ENCODE assay signal across 7 mouse cellular contexts in the genomic region with DNA sequence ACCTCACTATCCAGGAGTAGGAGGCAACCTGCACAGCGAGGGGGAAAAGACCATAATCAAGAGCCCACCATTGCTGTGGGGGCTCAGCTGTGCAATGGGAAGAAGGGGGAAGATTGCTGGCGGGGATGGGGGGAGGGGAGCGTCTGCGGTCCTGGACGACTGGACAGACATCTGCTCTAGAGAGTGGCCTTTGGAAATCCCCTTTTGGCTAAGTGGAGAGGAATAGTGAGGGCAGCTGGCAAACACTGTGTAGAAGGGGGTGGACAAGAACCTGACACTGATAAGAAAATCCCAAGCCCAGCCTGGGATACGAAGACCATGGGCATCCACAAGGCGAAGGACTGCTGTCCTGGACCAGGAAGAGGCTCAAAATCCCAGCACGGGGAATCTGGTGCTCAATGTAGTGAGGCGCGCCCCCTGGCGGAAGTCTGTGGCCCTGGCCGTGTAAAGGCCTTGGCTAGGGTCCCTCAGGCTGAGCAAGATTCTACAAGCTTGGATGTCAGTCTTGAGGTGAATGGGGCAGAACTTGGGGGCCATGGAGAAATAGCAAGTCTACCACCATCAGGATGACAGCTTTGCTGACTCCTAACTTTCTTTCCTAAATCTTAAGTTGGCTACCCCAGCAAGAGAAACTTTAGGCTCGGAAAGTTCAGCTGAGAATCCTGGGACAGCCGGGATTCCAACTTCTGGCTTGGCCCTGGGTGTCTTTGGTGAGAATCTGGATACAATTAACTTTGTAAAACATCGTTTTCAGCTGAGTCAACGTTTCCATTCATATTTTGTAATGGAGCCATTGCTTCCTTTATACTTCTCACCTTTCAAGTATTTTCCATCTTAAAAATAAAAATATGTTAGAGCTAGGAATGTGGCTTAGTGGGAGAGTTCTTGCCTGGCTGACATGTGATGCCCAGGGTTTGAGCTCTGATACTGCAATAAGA. TPM values are rescaled to one million over a fixed set of nuclear protein-coding genes. Genes with fewer than 3 reads are reported as not detected.
DNase-seq lines count a peak whose midpoint lies in the region; ATAC-seq lines count a peak whose summit lies in the region.

No protein-coding gene starts in this region.

- peak; percentile 69; the same call in 1 of the 2 replicates for ATAC-seq in limb, embryonic 12.5 days (ENCODE audit: insufficient number of reproducible peaks, insufficient read depth, low FRiP score, low TSS enrichment, low read depth)
- ATAC-seq in midbrain, embryonic 16.5 days: peak; percentile 81

- no peak overlapping the region for H3K4me3 ChIP-seq in limb, embryonic 12.5 days (replicated peaks)
- no peak overlapping the region for H3K4me3 ChIP-seq in midbrain, embryonic 16.5 days (ENCODE audit: low read depth, low read length)

- no peaks in the 10 kb centered on the region for H3K27me3 ChIP-seq in limb, embryonic 12.5 days
- no peaks in the 10 kb centered on the region for H3K27me3 ChIP-seq in midbrain, embryonic 16.5 days (ENCODE audit: control insufficient read depth, insufficient read depth, low read depth, low read length)

- peaks cover 24% of the 10 kb centered on the region for H3K4me1 ChIP-seq in limb, embryonic 12.5 days (replicated peaks)
- no peaks in the 10 kb centered on the region for H3K4me1 ChIP-seq in midbrain, embryonic 16.5 days (ENCODE audit: control insufficient read depth, insufficient read depth, low read length)

- H3K9me3 ChIP-seq in limb, embryonic 12.5 days: no peaks in the 10 kb centered on the region
- H3K9me3 ChIP-seq in midbrain, embryonic 16.5 days (replicated peaks; ENCODE audit: control insufficient read depth, low read length, poor library complexity, severe bottlenecking): no peaks in the 10 kb centered on the region

- H3K9ac ChIP-seq in limb, embryonic 12.5 days (replicated peaks): no peak overlapping the region
- no peak overlapping the region for H3K9ac ChIP-seq in midbrain, embryonic 16.5 days (ENCODE audit: low read depth, low read length)

- WGBS in limb, embryonic 12.5 days: 38% methylated on average over 16 of the region's 16 CpGs
- 38% methylated on average over 16 of the region's 16 CpGs for WGBS in midbrain, embryonic 16.5 days

- DNase-seq in adrenal gland, adult 8-10 months: peak; percentile 61
- peak; percentile 82 for DNase-seq in embryo, embryonic 9.5 days (ENCODE audit: extremely low spot score)
- peak; percentile 83 to 92 for DNase-seq in heart, adult 18-20 months
- DNase-seq in kidney, adult 8-10 months: peak; percentile 56 to 82
- DNase-seq in spleen, postnatal 10 days (ENCODE audit: low spot score in 2 of 2): peak; percentile 62 to 83

- no peak overlapping the region for H3K27ac ChIP-seq in limb, embryonic 12.5 days
- no peak overlapping the region for H3K27ac ChIP-seq in midbrain, embryonic 16.5 days (ENCODE audit: low read length)

- no peak overlapping the region for H3K4me2 ChIP-seq in limb, embryonic 12.5 days
- H3K4me2 ChIP-seq in midbrain, embryonic 16.5 days (ENCODE audit: low read length): no peak overlapping the region

- H3K36me3 ChIP-seq in limb, embryonic 12.5 days: no peaks in the 10 kb centered on the region
- no peaks in the 10 kb centered on the region for H3K36me3 ChIP-seq in midbrain, embryonic 16.5 days (ENCODE audit: control insufficient read depth, insufficient read depth, low read length)

RNA-seq across cellular contexts. Expression of a gene that starts 5.5 kb away (rescaled TPM):
- not detected for total RNA-seq in adrenal gland, adult 8-10 months (2022)
- total RNA-seq in heart, adult 18-20 months (2021): not detected
- not detected in 2 replicates for polyA plus RNA-seq in limb, embryonic 12.5 days (2016; fragmentation: Nextera tagmentation; extraction: Ambion mirVana)
- 0.21 TPM in 1 of 2 replicates, not detected in the other for polyA plus RNA-seq in midbrain, embryonic 16.5 days (2015; fragmentation: Nextera tagmentation; extraction: Ambion mirVana)

RNA-seq across cellular contexts. Expression of a gene that starts 6.8 kb away (rescaled TPM):
- 1 to 10 TPM in 1 of 4 experiments, not detected in 3; 4.6 TPM for total RNA-seq in adrenal gland, adult 8-10 months (2022)
- total RNA-seq in heart, adult 18-20 months (2021): not detected
- not detected in 2 replicates for polyA plus RNA-seq in limb, embryonic 12.5 days (2016; fragmentation: Nextera tagmentation; extraction: Ambion mirVana)
- polyA plus RNA-seq in midbrain, embryonic 16.5 days (2015; fragmentation: Nextera tagmentation; extraction: Ambion mirVana): 0.51 TPM in 1 of 2 replicates, not detected in the other

RNA-seq across cellular contexts. Expression of a gene that starts 6.8 kb away (rescaled TPM):
- not detected for total RNA-seq in adrenal gland, adult 8-10 months (2022)
- not detected for total RNA-seq in heart, adult 18-20 months (2021)
- polyA plus RNA-seq in limb, embryonic 12.5 days (2016; fragmentation: Nextera tagmentation; extraction: Ambion mirVana): 0.11 and 0.18 TPM in 2 replicates
- polyA plus RNA-seq in midbrain, embryonic 16.5 days (2015; fragmentation: Nextera tagmentation; extraction: Ambion mirVana): 0.14 TPM in 1 of 2 replicates, not detected in the other

RNA-seq across cellular contexts. Expression of a gene that starts 12.3 kb away (rescaled TPM):
- 10 to 100 TPM; 71.0 to 93.1 (median 71.7) TPM for total RNA-seq in adrenal gland, adult 8-10 months (2022)
- total RNA-seq in heart, adult 18-20 months (2021): 10 to 100 TPM; 26.4 to 28.1 TPM
- polyA plus RNA-seq in limb, embryonic 12.5 days (2016; fragmentation: Nextera tagmentation; extraction: Ambion mirVana): 121 and 133 TPM in 2 replicates
- 99.2 and 110 TPM in 2 replicates for polyA plus RNA-seq in midbrain, embryonic 16.5 days (2015; fragmentation: Nextera tagmentation; extraction: Ambion mirVana)

RNA-seq across cellular contexts. Expression of a gene that starts 12.7 kb away (rescaled TPM):
- 10 to 100 TPM; 17.4 to 24.5 (median 19.7) TPM for total RNA-seq in adrenal gland, adult 8-10 months (2022)
- total RNA-seq in heart, adult 18-20 months (2021): 1 to 10 TPM; 4.5 to 7.0 TPM
- polyA plus RNA-seq in limb, embryonic 12.5 days (2016; fragmentation: Nextera tagmentation; extraction: Ambion mirVana): 13.4 and 14.6 TPM in 2 replicates
- 15.4 and 15.7 TPM in 2 replicates for polyA plus RNA-seq in midbrain, embryonic 16.5 days (2015; fragmentation: Nextera tagmentation; extraction: Ambion mirVana)
